Mouse (Mus musculus) CH12F3 (cell line): ENCODE data around the gene Etl4.
"Not testable (repeated sequence)": the region's sequence is repeated elsewhere in the genome, so short reads cannot be mapped to it uniquely, and the experiment has no call there.

Experiments
- in situ Hi-C: fragments of 300-500 bp; cut with MboI; formaldehyde crosslinking; loops from 2 replicates; pipeline ENCODE4 v1.14.3; 2020; ENCODE audit warnings: low sequenced_read_pairs

Gene Etl4

GRCm38 (mm10) chr2:20678793-20679192 is 769.2 kb downstream of the Etl4 start:
- in situ Hi-C loops: no loop called here

GRCm38 (mm10) chr2:20682203-20682602 is 772.6 kb downstream of the Etl4 start:
- in situ Hi-C loops: not testable (repeated sequence)

- in situ Hi-C loops: no loop called here
These were observed 779.8 kb downstream of the Etl4 start for GRCm38 (mm10) chr2:20689389-20689788.

GRCm38 (mm10) chr2:20692898-20693297 is 783.3 kb downstream of the Etl4 start:
- in situ Hi-C loops: no loop called here

GRCm38 (mm10) chr2:20693772-20694171 is 784.2 kb downstream of the Etl4 start:
- in situ Hi-C loops: no loop called here

- in situ Hi-C loops: no loop called here
These were observed 788.1 kb downstream of the Etl4 start for GRCm38 (mm10) chr2:20697719-20698118.

GRCm38 (mm10) chr2:20705110-20705509 is 795.5 kb downstream of the Etl4 start:
- in situ Hi-C loops: no loop called here

GRCm38 (mm10) chr2:20710589-20710988 is 801.0 kb downstream of the Etl4 start:
- in situ Hi-C loops: no loop called here

GRCm38 (mm10) chr2:20711024-20711423 is 801.4 kb downstream of the Etl4 start:
- in situ Hi-C loops: no loop called here

- in situ Hi-C loops: no loop called here
These were observed 809.5 kb downstream of the Etl4 start for GRCm38 (mm10) chr2:20719105-20719504.

GRCm38 (mm10) chr2:20721098-20721497 is 811.5 kb downstream of the Etl4 start:
- in situ Hi-C loops: no loop called here

GRCm38 (mm10) chr2:20722165-20722991 is 812.8 kb downstream of the Etl4 start:
- in situ Hi-C loops: no loop called here

- in situ Hi-C loops: no loop called here
These were observed 814.6 kb downstream of the Etl4 start for GRCm38 (mm10) chr2:20723990-20724745.

- in situ Hi-C loops: no loop called here
These were observed 817.4 kb downstream of the Etl4 start for GRCm38 (mm10) chr2:20726974-20727373.

- in situ Hi-C loops: no loop called here
These were observed 818.3 kb downstream of the Etl4 start for GRCm38 (mm10) chr2:20727752-20728438.

GRCm38 (mm10) chr2:20735444-20735843 is 825.9 kb downstream of the Etl4 start:
- in situ Hi-C loops: no loop called here

- in situ Hi-C loops: no loop called here
These were observed 826.9 kb downstream of the Etl4 start for GRCm38 (mm10) chr2:20736324-20737015.

GRCm38 (mm10) chr2:20737112-20737808 is 827.7 kb downstream of the Etl4 start:
- in situ Hi-C loops: no loop called here

- in situ Hi-C loops: no loop called here
These were observed 828.3 kb downstream of the Etl4 start for GRCm38 (mm10) chr2:20737837-20738236.

GRCm38 (mm10) chr2:20747723-20748122 is 838.1 kb downstream of the Etl4 start:
- in situ Hi-C loops: no loop called here
